Mouse (Mus musculus) ES-CJ7 (cell line): ENCODE results near the gene Meiob.

Experiments
- DNase-seq: peaks from one replicate; pipeline ENCODE4 v3.0.0; 2011; ENCODE audit warnings: low read depth, low spot score

Gene Meiob

DNA sequence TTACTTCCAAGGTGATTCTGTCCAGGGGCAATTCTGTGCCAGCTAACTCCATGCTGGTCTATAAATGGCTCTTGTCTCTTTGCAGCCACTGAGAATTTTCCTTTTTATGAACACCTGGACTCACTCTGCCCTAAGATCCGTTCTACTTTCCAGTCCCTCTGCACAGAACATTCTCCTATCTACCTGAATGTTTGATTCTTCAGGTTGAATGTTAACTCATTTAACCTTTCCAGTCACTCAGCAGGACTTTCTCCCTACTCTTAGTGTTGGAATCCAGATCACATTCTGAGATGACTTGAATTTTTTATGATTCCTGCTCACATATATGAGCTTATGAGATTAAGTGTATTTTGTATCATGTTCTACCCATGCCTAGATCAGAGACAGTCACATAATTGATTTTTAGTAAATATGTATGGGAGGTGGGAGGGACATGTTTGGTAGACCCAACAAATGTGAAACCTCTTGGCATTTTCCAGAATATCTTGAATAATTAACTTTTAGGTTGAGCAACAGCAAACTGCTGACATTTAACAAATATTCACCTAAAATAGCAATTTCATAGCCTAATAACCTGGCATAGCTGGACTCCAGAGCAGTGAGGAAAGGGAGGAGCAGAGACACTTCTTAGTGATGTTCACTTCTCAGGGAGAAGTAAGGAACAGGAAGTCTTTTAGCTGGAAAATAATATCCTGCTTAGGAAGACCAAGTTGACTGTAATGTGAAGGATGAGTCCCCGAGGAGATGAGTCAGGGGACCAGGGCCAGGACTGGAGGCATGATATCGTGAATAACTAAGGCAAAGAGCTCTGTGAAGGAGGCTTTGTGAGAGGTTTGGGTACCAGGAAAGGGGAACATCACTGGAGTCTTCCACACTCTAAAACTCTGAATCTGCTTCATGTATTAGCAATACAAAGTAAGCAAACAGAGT is 17.5 kb downstream of the Meiob start:
- DNase-seq = no peak

DNA sequence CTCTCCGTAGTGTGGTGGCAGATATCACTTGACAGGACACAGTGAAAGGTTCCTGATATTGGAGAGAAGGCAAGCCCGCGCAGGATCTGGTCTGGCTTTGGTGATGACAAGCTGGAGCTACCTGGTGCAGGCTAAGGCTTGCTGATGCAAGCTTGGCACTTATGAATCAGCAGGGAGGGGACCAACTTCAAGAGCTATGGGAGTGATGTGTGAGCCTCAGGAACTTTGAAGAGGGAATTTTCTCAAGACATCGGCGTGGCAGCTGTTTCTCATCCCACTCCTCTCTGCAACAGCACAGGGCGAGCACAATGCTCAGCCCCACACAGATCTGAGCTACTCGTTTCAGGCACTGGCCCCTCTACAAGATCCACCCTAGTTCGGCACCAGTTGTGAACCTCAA is 35.8 kb downstream of the Meiob start, which contains the start of gene Hagh:
TSS of gene Hagh (plus strand) at position 302 of the 400 bp plus-strand sequence.
- DNase-seq = no peak

DNA sequence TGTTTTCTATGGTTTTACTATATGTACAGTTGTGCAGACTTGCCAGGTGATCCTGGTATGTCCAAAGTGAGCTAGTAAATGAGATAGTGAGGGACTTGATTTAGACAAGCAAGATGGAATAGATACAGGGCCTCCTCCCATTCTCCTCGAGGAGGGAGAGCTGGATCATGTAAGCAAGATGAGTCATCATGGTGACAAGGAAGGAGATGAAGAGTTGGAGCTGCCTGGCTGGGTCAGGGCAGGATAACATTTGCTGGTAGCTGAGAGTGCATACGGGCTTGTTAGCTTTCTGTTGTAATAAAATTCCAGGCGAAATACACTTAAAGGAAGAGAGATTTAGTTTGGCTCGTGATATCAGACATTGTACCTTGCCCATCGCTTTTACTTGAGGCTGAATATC is 36.3 kb downstream of the Meiob start:
- no peak for DNase-seq

- DNase-seq = peak; percentile 39
Observed at GRCm38 (mm10) chr17:24841133-24841532, 37.0 kb downstream of the Meiob start.

DNA sequence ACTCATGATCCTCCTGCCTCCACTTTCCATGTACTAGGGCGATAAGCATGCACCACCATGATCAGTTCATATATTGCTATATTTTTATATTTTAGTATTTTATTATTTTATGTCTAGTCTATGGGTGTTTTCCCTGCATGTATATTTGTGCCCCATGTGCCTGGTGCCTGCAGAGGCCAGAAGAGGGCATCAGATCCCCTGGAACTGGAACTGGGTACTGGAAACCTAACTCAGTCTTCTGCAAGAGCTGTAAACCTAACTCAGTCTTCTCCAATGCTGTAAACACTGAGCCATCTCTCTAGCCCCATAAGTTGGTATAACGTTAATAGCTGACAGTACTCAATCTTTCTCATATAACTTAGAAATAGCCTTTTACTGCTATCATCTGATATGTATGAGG is 38.5 kb downstream of the Meiob start:
- DNase-seq = no peak

DNA sequence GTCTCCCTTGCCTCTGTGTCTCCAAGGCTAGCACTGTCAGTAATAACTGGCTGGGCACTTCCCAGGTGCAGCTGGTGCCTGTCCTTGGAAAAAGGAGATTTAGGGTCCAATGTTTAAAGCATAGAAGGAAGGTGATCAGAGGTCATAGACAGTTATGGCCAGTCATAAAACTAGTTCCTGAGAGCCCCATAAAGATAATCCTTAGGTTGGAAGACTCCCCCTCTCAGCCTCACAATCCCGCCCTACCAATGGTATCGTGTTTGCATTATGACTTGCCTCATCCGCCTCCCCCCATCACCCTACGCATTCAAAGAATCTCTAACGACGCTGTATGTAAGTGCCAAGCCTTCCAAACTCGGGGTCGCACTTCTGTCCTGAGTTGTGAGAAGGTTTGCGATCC is 40.4 kb downstream of the Meiob start:
- no peak for DNase-seq

GRCm38 (mm10) chr17:24847386-24847785 is 43.3 kb downstream of the Meiob start:
- no peak for DNase-seq

DNA sequence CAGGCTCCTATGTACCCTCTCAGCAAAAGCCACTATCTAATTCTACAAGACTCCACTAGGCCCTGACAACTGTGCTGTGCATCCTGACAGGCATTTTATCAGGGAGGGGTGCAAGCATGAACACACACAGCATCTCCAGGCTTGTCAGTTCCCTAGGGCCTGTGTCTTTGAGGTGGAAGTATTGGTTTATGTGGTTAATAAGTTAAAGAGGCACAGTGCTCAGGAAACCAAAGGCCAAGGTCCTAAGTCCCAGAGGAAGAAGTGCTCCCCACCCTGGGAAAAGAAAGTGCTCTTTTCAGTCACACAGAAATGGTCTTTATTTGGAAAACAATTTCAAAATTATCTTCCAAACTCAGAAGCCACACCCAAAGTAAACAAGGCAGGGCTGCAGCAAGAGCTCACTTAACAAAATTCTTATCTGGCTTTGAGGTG is 44.5 kb downstream of the Meiob start:
- no peak for DNase-seq

DNA sequence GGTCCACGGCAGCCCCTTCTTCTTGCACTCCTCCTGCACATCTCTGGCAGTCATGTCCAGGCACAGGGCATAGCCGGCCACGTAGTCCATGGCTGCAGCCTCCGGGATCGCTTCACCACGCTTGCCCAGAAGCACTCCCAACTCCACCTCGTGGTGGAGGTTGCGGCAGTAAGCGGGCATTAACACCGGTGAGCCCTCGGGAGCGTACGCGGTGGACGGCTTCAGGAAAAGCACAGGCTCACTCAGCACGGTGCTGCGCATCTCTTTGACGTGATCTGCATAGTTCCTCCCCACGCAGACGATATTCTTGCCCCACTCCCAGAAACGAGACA is 45.6 kb downstream of the Meiob start:
- no peak for DNase-seq

- DNase-seq = peak; percentile 99
Observed at GRCm38 (mm10) chr17:24850065-24850772, 46.1 kb downstream of the Meiob start, which contains the start of gene Fahd1. Gene Fahd1 (minus strand): TSS chr17:24850364.

DNA sequence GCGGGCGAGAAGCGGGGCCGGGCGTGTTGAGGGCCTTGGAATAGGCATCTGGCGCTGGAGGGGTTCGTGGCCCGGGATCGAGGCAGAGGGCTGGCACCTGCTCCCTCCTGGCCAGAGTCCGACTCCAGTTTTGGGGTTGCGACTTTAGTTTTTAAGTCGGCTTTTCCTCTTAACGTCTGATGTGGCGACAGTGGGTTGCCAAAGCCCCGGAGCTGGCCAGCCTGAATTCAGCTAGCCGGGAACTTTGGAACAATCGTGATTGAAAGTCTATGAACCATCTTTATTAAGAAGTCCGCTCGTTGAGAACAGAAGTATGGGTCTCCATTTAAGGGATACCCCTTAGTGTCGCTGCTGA is 46.7 kb downstream of the Meiob start:
- DNase-seq = no peak

- no peak for DNase-seq
Observed at GRCm38 (mm10) chr17:24851381-24852125, 47.5 kb downstream of the Meiob start.

- no peak for DNase-seq
Observed at GRCm38 (mm10) chr17:24855838-24856464, 51.9 kb downstream of the Meiob start.

DNA sequence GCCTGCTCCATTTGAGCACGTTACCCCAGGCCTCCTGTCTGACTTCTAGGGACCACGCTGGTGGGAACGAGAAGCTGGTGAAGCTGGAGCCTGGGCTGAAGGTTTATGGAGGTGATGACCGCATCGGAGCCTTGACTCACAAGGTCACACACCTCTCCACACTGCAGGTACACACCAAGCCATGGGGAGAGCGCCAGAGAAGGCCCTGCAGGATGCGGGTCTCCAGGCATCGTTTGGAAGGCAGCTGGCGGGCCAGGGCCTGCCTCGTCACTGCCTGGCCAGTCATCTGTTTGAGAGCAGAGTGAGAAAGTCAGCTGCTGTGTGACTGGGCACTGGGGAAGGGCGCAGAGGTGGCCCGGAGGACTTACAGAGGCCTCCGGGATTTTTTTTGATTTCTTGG is 52.5 kb downstream of the Meiob start:
- no peak for DNase-seq

- DNase-seq = no peak
Observed at GRCm38 (mm10) chr17:24857831-24858470, 53.9 kb downstream of the Meiob start.

- no peak for DNase-seq
Observed at GRCm38 (mm10) chr17:24858967-24859366, 54.9 kb downstream of the Meiob start.

DNA sequence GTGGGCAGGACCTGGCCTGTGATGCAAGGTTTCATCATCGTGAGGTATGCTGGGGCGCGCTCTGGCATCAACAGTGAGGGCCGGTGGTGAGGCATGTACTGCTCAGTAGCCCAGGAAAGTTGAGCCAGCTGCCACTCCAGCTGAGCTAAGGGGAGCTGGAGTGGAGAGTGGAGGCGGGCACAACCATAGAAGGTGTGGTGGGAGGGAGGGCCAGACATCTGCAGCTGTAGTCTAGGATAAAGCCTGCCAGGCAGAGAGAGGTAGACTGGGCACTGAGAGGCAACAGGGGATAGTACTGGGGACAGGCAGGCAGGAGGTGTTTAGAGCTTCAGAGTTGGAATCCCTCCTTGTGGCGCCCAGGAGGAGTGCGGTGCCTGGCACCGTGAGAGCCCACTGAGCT is 56.0 kb downstream of the Meiob start:
- DNase-seq = no peak

GRCm38 (mm10) chr17:24861785-24862184 is 57.7 kb downstream of the Meiob start:
- no peak for DNase-seq

GRCm38 (mm10) chr17:24865776-24866175 is 61.7 kb downstream of the Meiob start, which contains the start of gene Igfals:
Gene Igfals (plus strand): TSS chr17:24865997.
- no peak for DNase-seq

DNA sequence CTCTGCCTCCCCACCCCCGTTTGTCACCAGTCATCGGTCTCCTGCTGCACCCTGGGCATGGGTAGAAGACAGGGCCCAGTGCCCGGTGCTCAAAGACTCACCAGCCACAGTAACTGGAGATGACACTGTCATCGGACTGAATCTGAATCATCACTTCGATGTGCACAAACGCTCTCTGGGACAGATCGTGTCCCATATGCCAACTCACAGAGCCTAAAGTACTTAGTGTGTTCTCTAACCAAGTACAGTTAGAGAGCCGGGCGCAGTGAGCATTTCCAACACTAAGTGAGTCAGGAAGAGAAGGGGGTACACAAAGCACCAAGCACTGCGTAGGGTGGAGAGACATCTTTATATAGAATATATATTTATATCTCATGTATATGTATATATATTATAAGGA is 63.8 kb downstream of the Meiob start:
- no peak for DNase-seq
